Mouse (Mus musculus) heart, embryonic 14.5 days (tissue): ENCODE measurements around the gene Otud6a. TPM values are rescaled to one million over a fixed set of nuclear protein-coding genes. Genes with fewer than 3 reads are reported as not detected.

ENCODE experiments used
- ATAC-seq: fragments of 200-750 bp; cut with Nextera tagmentation; 2 replicates; pipeline ENCODE4 v1.8.0; 2017; ENCODE audit warnings: low read depth, moderate TSS enrichment; ENCODE audit not compliant: insufficient number of reproducible peaks, insufficient read depth, low FRiP score
- H3K27ac ChIP-seq, 2 experiments: fragments of 200-500 bp in 1 of 2; fragments of 300-500 bp in 1 of 2; sonication (generic) in 1 of 2; replicated peaks in 1 of 2; 2 replicates each; pipeline ENCODE4 v1.5.1; 2012 to 2014; ENCODE audit warnings: low read depth in 2 of 2, low read length in 2 of 2, control low read depth in 1 of 2, mild to moderate bottlenecking in 1 of 2, mixed read lengths in 1 of 2; ENCODE audit not compliant: control insufficient read depth in 1 of 2, insufficient read depth in 1 of 2
- H3K27me3 ChIP-seq: fragments of 300-500 bp; sonication (generic); 2 replicates; pipeline ENCODE4 v1.6.1; 2014; ENCODE audit warnings: mild to moderate bottlenecking, low read length, control low read depth; ENCODE audit not compliant: control insufficient read depth, insufficient read depth
- H3K36me3 ChIP-seq: fragments of 300-500 bp; sonication (generic); 2 replicates; pipeline ENCODE4 v1.6.1; 2014; ENCODE audit warnings: mild to moderate bottlenecking, control low read depth, low read length, mixed read lengths; ENCODE audit not compliant: control insufficient read depth, insufficient read depth
- H3K4me1 ChIP-seq, 2 experiments: fragments of 200-500 bp in 1 of 2; fragments of 300-500 bp in 1 of 2; sonication (generic) in 1 of 2; 2 replicates each; pipeline ENCODE4 v1.6.1; 2012 to 2014; ENCODE audit warnings: low read length in 2 of 2, control low read depth in 1 of 2, mixed read lengths in 1 of 2; ENCODE audit not compliant: control insufficient read depth in 2 of 2, insufficient read depth in 2 of 2
- H3K4me2 ChIP-seq: fragments of 300-500 bp; sonication (generic); 2 replicates; pipeline ENCODE4 v1.6.1; 2014; ENCODE audit warnings: mild to moderate bottlenecking, low read length
- H3K4me3 ChIP-seq, 2 experiments: fragments of 200-500 bp in 1 of 2; fragments of 300-500 bp in 1 of 2; sonication (generic) in 1 of 2; 2 replicates each; pipeline ENCODE4 v1.5.1; 2012 to 2014; ENCODE audit warnings: low read length in 2 of 2, mild to moderate bottlenecking in 2 of 2, control low read depth in 1 of 2, low read depth in 1 of 2, moderate library complexity in 1 of 2; ENCODE audit not compliant: control insufficient read depth in 1 of 2, insufficient read depth in 1 of 2
- H3K9ac ChIP-seq: fragments of 300-500 bp; sonication (generic); 2 replicates; pipeline ENCODE4 v1.6.1; 2014; ENCODE audit warnings: mild to moderate bottlenecking, low read length
- H3K9me3 ChIP-seq: fragments of 300-500 bp; sonication (generic); 2 replicates; pipeline ENCODE4 v1.6.1; 2016; ENCODE audit warnings: low read length, control low read depth; ENCODE audit not compliant: control insufficient read depth
- WGBS: fragments of 180-500 bp; shearing (Covaris S2); extraction: QIAGEN DNeasy Blood & Tissue Kit; methylation state at CpG from one replicate; pipeline ENCODE4 v1.1.7; 2014; 5-methylcytosine and 5-hydroxymethylcytosine counted together
- polyA plus RNA-seq: library from polyadenylated mRNA; unstranded; fragments of >200 nt; fragmentation: Nextera tagmentation; extraction: Ambion mirVana; gene quantifications from 2 replicates; pipeline ENCODE4 v1.2.1, GENCODE M21; 2014

Gene Otud6a
- not detected in 2 replicates for polyA plus RNA-seq

DNA sequence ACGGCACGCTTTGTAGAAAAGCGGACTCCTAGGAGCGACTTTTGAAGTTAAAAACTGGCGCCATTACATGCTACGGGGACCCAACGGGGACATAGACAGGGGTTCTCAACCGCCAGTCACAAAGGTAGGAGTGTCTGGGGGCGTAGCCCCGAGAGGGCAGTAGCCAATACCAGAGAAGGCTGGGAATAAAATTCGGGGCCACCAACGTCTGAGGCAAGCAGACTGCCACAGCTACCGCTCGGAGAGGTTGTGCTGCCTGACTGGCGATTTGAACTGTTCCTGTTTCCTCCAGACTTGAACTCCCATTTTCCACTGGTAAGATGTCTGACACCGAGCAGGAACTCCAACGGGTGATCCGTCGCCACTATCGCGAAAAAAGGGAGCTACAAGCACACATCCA lies at the start of gene Otud6a:
Otud6a (plus strand) TSS at position 321 of the 400 bp plus-strand sequence.
- no peaks in the 10 kb centered on the region for H3K36me3 ChIP-seq
- H3K9ac ChIP-seq: no peak within 1 kb of the TSS
- no peak within 1 kb of the TSS for H3K4me3 ChIP-seq
- WGBS: 77% methylated on average over 21 of the region's 21 CpGs
- no peak within 1 kb of the TSS for H3K27ac ChIP-seq
- H3K4me1 ChIP-seq: no peaks in the 10 kb centered on the region
- ATAC-seq: no peak
- H3K27me3 ChIP-seq: no peaks in the 10 kb centered on the region; the same call in 1 of the 2 replicates
- no peaks in the 10 kb centered on the region for H3K9me3 ChIP-seq
- H3K4me2 ChIP-seq: no peak within 1 kb of the TSS

DNA sequence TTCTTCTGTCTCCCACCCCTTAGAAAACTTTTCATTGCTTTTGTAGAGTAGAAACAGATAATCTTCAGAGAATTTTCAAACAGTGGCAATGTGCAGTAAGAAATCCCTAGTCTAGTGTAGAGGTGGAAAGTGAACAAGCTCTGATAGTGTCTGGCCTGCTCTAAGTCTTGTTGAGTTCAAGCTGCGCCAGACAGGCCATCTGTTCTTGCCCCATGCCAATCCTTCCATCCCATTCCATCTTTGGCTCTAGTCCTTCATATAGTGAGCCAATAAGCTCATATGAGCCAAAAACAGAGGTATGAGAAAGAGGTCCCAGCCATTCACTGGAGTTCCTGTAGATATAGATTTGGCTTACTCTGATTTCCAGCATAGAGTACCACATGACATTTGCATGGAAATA lies 38.9 kb upstream of the Otud6a start:
- no peak overlapping the region for H3K4me2 ChIP-seq
- whole genome bisulfite sequencing: 75% methylated on average over 1 of the region's 1 CpGs
- no peak for ATAC-seq

GRCm38 (mm10) chrX:100392304-100392703 lies 36.5 kb upstream of the Otud6a start:
- Histone ChIP-seq H3K9me3 (peaks cover 3% of the 10 kb centered on the region; the same call in 1 of the 2 replicates), H3K4me1 (no peaks in the 10 kb centered on the region), H3K4me2 (no peak overlapping the region), H3K9ac (no peak overlapping the region), H3K27me3 (no peaks in the 10 kb centered on the region), H3K36me3 (no peaks in the 10 kb centered on the region), H3K4me3 (no peak overlapping the region), H3K27ac (no peak overlapping the region)
- ATAC-seq: no peak
- WGBS: 30% methylated on average over 6 of the region's 6 CpGs

More for the DNA sequence above, 38.9 kb upstream of the Otud6a start:
- Histone ChIP-seq H3K27me3 (no peaks in the 10 kb centered on the region), H3K9ac (no peak overlapping the region), H3K9me3 (peaks cover 3% of the 10 kb centered on the region; the same call in 1 of the 2 replicates), H3K27ac (no peak overlapping the region), H3K36me3 (no peaks in the 10 kb centered on the region), H3K4me1 (no peaks in the 10 kb centered on the region), H3K4me3 (no peak overlapping the region)

DNA sequence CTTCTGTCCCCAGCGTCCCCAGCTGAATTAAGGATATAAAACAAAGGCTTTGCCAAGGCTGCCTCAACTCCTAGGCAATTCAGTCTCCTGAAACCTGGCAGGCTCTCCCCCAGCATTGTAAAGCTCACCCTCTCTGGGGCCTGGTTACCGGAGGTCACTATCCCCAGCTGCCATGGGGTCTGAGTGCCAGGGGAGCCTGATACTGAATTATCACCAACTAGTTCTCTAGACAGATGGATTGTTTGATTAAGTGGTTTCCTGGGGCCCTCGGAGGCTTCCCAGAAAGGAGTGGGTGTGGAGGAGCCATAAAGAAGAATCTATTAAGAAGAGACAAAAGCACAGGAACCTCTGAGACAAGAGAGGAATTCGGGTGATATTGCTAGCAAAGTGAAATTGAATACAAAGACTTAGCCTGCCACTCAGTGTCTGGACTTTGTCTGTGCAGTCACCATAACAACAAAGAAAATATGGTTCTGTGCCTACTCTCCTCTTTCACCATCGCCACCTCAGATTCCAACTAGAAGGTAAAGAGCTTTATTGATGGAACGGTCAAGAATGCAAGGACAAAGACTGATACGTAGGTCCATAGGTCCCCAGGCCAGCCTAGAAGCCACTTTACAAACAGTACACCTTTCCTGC lies 34.5 kb upstream of the Otud6a start:
- H3K4me3 ChIP-seq: no peak overlapping the region
- no peak overlapping the region for H3K4me2 ChIP-seq
- H3K36me3 ChIP-seq: no peaks in the 10 kb centered on the region
- no peak for ATAC-seq
- H3K9me3 ChIP-seq: no peaks in the 10 kb centered on the region
- H3K4me1 ChIP-seq: no peaks in the 10 kb centered on the region
- no peak overlapping the region for H3K27ac ChIP-seq
- no peaks in the 10 kb centered on the region for H3K27me3 ChIP-seq
- 58% methylated on average over 7 of the region's 7 CpGs for WGBS
- no peak overlapping the region for H3K9ac ChIP-seq

GRCm38 (mm10) chrX:100395026-100395425 lies 33.8 kb upstream of the Otud6a start:
- H3K27ac ChIP-seq: no peak overlapping the region
- H3K27me3 ChIP-seq: no peaks in the 10 kb centered on the region
- H3K4me2 ChIP-seq: no peak overlapping the region
- no peak overlapping the region for H3K4me3 ChIP-seq
- H3K9ac ChIP-seq: no peak overlapping the region
- no peaks in the 10 kb centered on the region for H3K36me3 ChIP-seq
- no peaks in the 10 kb centered on the region for H3K4me1 ChIP-seq
- WGBS: 83% methylated on average over 8 of the region's 8 CpGs
- no peaks in the 10 kb centered on the region for H3K9me3 ChIP-seq
- ATAC-seq: no peak

DNA sequence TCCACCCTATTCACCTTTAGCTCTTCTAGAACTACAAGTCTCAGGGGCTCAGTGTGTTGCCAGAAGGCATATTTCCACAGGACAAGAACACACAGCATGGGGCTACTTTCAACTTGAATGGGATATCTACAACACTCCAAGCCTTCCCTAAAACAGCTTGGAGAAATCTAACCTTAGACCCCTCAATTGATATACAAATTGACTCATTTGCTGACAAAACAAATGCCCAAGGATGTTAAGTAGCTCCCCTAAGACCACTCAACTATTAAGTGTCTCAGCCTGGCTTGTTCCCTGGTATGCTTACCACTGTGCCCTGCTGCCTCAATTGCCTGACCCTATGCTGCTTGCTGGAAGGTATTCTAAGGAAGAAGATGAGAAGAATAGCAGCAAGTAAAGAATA lies 27.9 kb upstream of the Otud6a start:
- H3K9me3 ChIP-seq: no peaks in the 10 kb centered on the region
- H3K4me1 ChIP-seq: no peaks in the 10 kb centered on the region
- H3K27ac ChIP-seq: no peak overlapping the region
- H3K36me3 ChIP-seq: no peaks in the 10 kb centered on the region
- H3K27me3 ChIP-seq: no peaks in the 10 kb centered on the region
- H3K9ac ChIP-seq: no peak overlapping the region
- H3K4me2 ChIP-seq: no peak overlapping the region
- ATAC-seq: no peak
- H3K4me3 ChIP-seq: no peak overlapping the region

GRCm38 (mm10) chrX:100401657-100402056 lies 27.2 kb upstream of the Otud6a start:
- Histone ChIP-seq H3K36me3 (no peaks in the 10 kb centered on the region), H3K9me3 (no peaks in the 10 kb centered on the region), H3K9ac (no peak overlapping the region), H3K27ac (no peak overlapping the region), H3K4me2 (no peak overlapping the region), H3K4me3 (no peak overlapping the region), H3K27me3 (no peaks in the 10 kb centered on the region), H3K4me1 (no peaks in the 10 kb centered on the region)
- ATAC-seq: no peak
- WGBS: 71% methylated on average over 5 of the region's 5 CpGs

GRCm38 (mm10) chrX:100409245-100409644 lies 19.6 kb upstream of the Otud6a start:
- H3K9me3 ChIP-seq: no peaks in the 10 kb centered on the region
- WGBS: 61% methylated on average over 1 of the region's 1 CpGs
- H3K4me2 ChIP-seq: no peak overlapping the region
- H3K27me3 ChIP-seq: no peaks in the 10 kb centered on the region
- H3K36me3 ChIP-seq: no peaks in the 10 kb centered on the region
- no peak overlapping the region for H3K4me3 ChIP-seq
- ATAC-seq: no peak
- H3K4me1 ChIP-seq: no peaks in the 10 kb centered on the region
- H3K27ac ChIP-seq: no peak overlapping the region
- H3K9ac ChIP-seq: no peak overlapping the region
